Mouse (Mus musculus) erythroblast, embryonic 14.5 days (primary cell): Measurements from ENCODE around the gene Mrvi1.

Experiments
- GATA1 ChIP-seq: IDR thresholded peaks from 2 replicates; pipeline ENCODE4 v1.6.1; 2012; ENCODE audit warnings: low read length, inconsistent platforms, mixed read lengths
- TAL1 ChIP-seq: IDR thresholded peaks from 3 replicates; pipeline ENCODE4 v1.6.1; 2012; ENCODE audit warnings: low read length, inconsistent platforms, mixed read lengths

GRCm38 (mm10) chr7:110821653-110822052 lies 160.6 kb downstream of the Mrvi1 start:
- TF ChIP-seq GATA1 (no peak), TAL1 (no peak)
